Mouse (Mus musculus): Measurements from ENCODE around the gene Itga4. TPM values are rescaled to one million over a fixed set of nuclear protein-coding genes. Genes with fewer than 3 reads are reported as not detected.

Gene Itga4
- polyA plus RNA-seq, 1 experiment = 4.5 TPM

Other genes starting within 250 kb of the Itga4 start
- gene Neurod1, start 201.3 kb downstream of the Itga4 start, polyA plus RNA-seq (2012; rRNA removed) = 10.1 and 11.0 TPM in 2 replicates
- 2.2 and 2.6 TPM in 2 replicates for gene Cerkl, start 201.4 kb downstream of the Itga4 start, polyA plus RNA-seq (2012; rRNA removed)